Mouse (Mus musculus) ES-E14 (cell line): ENCODE results near the gene Pimreg.

ENCODE experiments used
- HCFC1 ChIP-seq: IDR thresholded peaks from 2 replicates; pipeline ENCODE4 v1.6.1; 2012; ENCODE audit warnings: low read length, inconsistent platforms, borderline replicate concordance; ENCODE audit not compliant: insufficient read depth
- MAFK ChIP-seq: IDR thresholded peaks from 2 replicates; pipeline ENCODE4 v1.6.1; 2014; ENCODE audit warnings: mild to moderate bottlenecking, low read depth, low read length, inconsistent platforms; ENCODE audit not compliant: insufficient read depth
- ZC3H11A ChIP-seq: IDR thresholded peaks from 2 replicates; pipeline ENCODE4 v1.6.1; 2012; ENCODE audit warnings: low read depth, mild to moderate bottlenecking, inconsistent platforms, low read length, borderline replicate concordance
- ZNF384 ChIP-seq: IDR thresholded peaks from 2 replicates; pipeline ENCODE4 v1.6.1; 2012; ENCODE audit warnings: low read depth, low read length, inconsistent platforms

DNA sequence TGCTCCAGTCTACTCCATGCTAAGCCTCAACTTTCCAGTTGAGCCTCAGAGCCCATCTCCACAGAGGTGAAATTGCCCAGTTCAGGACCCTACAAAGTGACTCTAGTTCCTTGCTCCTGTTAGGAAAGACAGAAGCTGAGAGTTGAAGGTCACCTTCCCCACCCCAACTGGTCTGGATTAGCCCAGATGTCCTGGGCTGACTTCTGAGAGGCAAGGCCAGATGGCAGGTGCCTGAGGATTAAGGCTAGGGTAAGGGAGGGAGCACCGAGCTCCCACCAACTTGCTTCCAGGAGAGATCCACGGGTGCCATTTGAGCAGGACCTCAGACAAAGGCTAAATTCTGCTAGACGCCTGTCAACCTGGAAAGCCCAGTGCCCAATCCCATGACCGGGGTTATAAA, 9.7 kb upstream of the Pimreg start:
- TF ChIP-seq ZNF384 (no peak), HCFC1 (no peak), MAFK (no peak), ZC3H11A (no peak)
